Mouse (Mus musculus): Measurements from ENCODE around the gene Cys1.
"Not testable (repeated sequence)": the region's sequence is repeated elsewhere in the genome, so short reads cannot be mapped to it uniquely, and the experiment has no call there.

The Cys1 gene

GRCm38 (mm10) chr12:24644125-24644571 lies 37.5 kb downstream of the Cys1 start:
- no peak for DNase-seq

GRCm38 (mm10) chr12:24642370-24642802 lies 39.2 kb downstream of the Cys1 start:
- DNase-seq, result peak; percentile 86

DNA sequence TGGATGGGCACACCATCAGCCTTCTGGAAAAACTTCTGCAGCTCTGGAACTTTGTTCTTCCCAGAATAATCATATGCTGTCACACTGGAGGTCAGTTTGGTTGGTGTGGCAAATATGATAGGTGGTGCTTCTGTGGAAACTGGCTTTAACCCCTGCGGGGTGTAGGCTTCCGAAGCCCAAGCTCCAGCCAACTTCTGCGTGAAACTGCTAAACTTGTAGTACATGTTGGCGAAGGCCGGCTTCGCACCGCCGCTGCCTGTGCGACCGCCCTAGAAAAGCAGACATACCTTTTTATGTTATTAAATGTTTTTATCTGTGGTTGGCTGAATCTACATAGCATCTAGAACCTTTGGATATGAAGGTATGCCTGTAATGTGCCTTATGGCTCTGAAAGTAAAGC lies 42.8 kb downstream of the Cys1 start:
- DNase-seq, result not testable (repeated sequence)

DNA sequence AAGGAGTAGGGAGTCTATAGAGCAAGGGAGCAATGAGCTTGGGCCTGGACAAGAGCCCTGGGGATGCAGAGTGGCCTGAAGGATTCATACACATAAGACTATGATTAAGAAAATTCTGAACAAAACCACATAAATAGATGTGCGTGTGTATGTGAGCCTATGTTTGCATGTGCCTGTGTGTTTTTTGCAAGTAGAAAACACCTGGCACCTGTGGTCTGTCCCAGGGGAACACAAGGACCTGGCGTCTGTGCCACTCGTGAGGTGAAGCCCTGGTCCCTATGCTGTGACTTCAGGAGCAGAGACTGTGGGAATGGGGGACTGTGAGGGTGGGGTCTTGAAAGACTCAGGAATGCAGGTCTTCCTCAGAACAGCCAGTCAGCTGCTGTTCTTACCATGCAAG lies 47.0 kb downstream of the Cys1 start:
- no peak for DNase-seq

GRCm38 (mm10) chr12:24634212-24634611 lies 47.4 kb downstream of the Cys1 start:
- DNase-seq, result no peak

GRCm38 (mm10) chr12:24633753-24634191 lies 47.8 kb downstream of the Cys1 start:
- DNase-seq, result no peak

- DNase-seq, result no peak
Observed at GRCm38 (mm10) chr12:24632404-24632803, 49.2 kb downstream of the Cys1 start.

GRCm38 (mm10) chr12:24630220-24630619 lies 51.4 kb downstream of the Cys1 start:
- DNase-seq, result peak; percentile 69

GRCm38 (mm10) chr12:24627215-24627614 lies 54.4 kb downstream of the Cys1 start:
- no peak for DNase-seq

GRCm38 (mm10) chr12:24626401-24626800 lies 55.2 kb downstream of the Cys1 start:
- no peak for DNase-seq

GRCm38 (mm10) chr12:24623486-24624251 lies 57.9 kb downstream of the Cys1 start:
- no peak for DNase-seq

- no peak for DNase-seq
Observed at GRCm38 (mm10) chr12:24619436-24619835, 62.2 kb downstream of the Cys1 start.
